Mouse (Mus musculus): ENCODE measurements around the gene Kmt2c. TPM values are rescaled to one million over a fixed set of nuclear protein-coding genes. Genes with fewer than 3 reads are reported as not detected.
A peak's percentile ranks its signal among the peaks of the same experiment; 100 is the strongest.
"Not testable (repeated sequence)": the region's sequence is repeated elsewhere in the genome, so short reads cannot be mapped to it uniquely, and the experiment has no call there.

Kmt2c gene
- polyA plus RNA-seq, 1 experiment from 2014 or later: 10.5 TPM

GRCm38 (mm10) chr5:25499423-25500398, 1.1 kb upstream of the Kmt2c start:
- peak; percentile 97 for DNase-seq (ENCODE audit: low spot score)
- WGBS: under 1% methylated on average over 90 of the region's 90 CpGs

GRCm38 (mm10) chr5:25498821-25499422, 339 bp upstream of the Kmt2c start:
- Histone ChIP-seq H3K9me3 (no peaks in the 10 kb centered on the region), H3K27me3 (ENCODE audit: insufficient read depth, poor library complexity, severe bottlenecking) (no peaks in the 10 kb centered on the region), H3K4me1 (peaks cover 7% of the 10 kb centered on the region), H3K36me3 (no peaks in the 10 kb centered on the region), H3K27ac (peak overlapping the region; percentile 96), H3K4me3 (peak overlapping the region; percentile 96)
- WGBS: 3% methylated on average over 61 of the region's 87 CpGs
- DNase-seq (ENCODE audit: low spot score): peak; percentile 93

More at GRCm38 (mm10) chr5:25499423-25500398, 1.1 kb upstream of the Kmt2c start:
- Histone ChIP-seq H3K4me1 (peaks cover 7% of the 10 kb centered on the region), H3K9me3 (no peaks in the 10 kb centered on the region), H3K4me3 (peak overlapping the region; percentile 96), H3K27me3 (ENCODE audit: insufficient read depth, poor library complexity, severe bottlenecking) (no peaks in the 10 kb centered on the region), H3K36me3 (no peaks in the 10 kb centered on the region), H3K27ac (peak overlapping the region; percentile 96)

- H3K9me3 ChIP-seq: no peaks in the 10 kb centered on the region
- peak overlapping the region; percentile 96 for H3K4me3 ChIP-seq
- WGBS: under 1% methylated on average over 77 of the region's 78 CpGs
- H3K4me1 ChIP-seq: peaks cover 7% of the 10 kb centered on the region
- no peaks in the 10 kb centered on the region for H3K27me3 ChIP-seq (ENCODE audit: insufficient read depth, poor library complexity, severe bottlenecking)
- DNase-seq (ENCODE audit: low spot score): peak; percentile 79
- H3K27ac ChIP-seq: peak overlapping the region; percentile 96
- H3K36me3 ChIP-seq: no peaks in the 10 kb centered on the region
Observed at GRCm38 (mm10) chr5:25497720-25498345, 750 bp downstream of the Kmt2c start.

GRCm38 (mm10) chr5:25497369-25497719, 1.2 kb downstream of the Kmt2c start:
- Histone ChIP-seq H3K4me1 (peaks cover 7% of the 10 kb centered on the region), H3K27ac (peak overlapping the region; percentile 96), H3K27me3 (ENCODE audit: insufficient read depth, poor library complexity, severe bottlenecking) (no peaks in the 10 kb centered on the region), H3K4me3 (peak overlapping the region; percentile 96), H3K36me3 (no peaks in the 10 kb centered on the region), H3K9me3 (no peaks in the 10 kb centered on the region)
- DNase-seq (ENCODE audit: low spot score): no peak
- 4% methylated on average over 10 of the region's 10 CpGs for WGBS

GRCm38 (mm10) chr5:25496652-25497051, 1.9 kb downstream of the Kmt2c start:
- no peak overlapping the region for H3K27ac ChIP-seq
- H3K9me3 ChIP-seq: no peaks in the 10 kb centered on the region
- no peak for DNase-seq (ENCODE audit: low spot score)
- peak overlapping the region; percentile 96 for H3K4me3 ChIP-seq
- H3K4me1 ChIP-seq: peaks cover 7% of the 10 kb centered on the region
- H3K36me3 ChIP-seq: no peaks in the 10 kb centered on the region
- H3K27me3 ChIP-seq (ENCODE audit: insufficient read depth, poor library complexity, severe bottlenecking): no peaks in the 10 kb centered on the region
- WGBS: 44% methylated on average over 2 of the region's 2 CpGs

GRCm38 (mm10) chr5:25478863-25479262, 19.7 kb downstream of the Kmt2c start:
- Histone ChIP-seq H3K4me1 (0 out of 2 replicates have a peak, but pooled peaks cover 2% of the 10 kb centered on the region), H3K36me3 (no peaks in the 10 kb centered on the region)
- DNase-seq (ENCODE audit: low spot score): no peak

GRCm38 (mm10) chr5:25475789-25476188, 22.8 kb downstream of the Kmt2c start:
- H3K27ac ChIP-seq: no peak overlapping the region
- 77% methylated on average over 2 of the region's 2 CpGs for WGBS
- no peaks in the 10 kb centered on the region for H3K36me3 ChIP-seq
- H3K4me1 ChIP-seq: peaks cover 5% of the 10 kb centered on the region; the same call in 1 of the 2 replicates
- no peak for DNase-seq (ENCODE audit: low spot score)
- H3K27me3 ChIP-seq (ENCODE audit: insufficient read depth, poor library complexity, severe bottlenecking): no peaks in the 10 kb centered on the region
- no peak overlapping the region for H3K4me3 ChIP-seq
- no peaks in the 10 kb centered on the region for H3K9me3 ChIP-seq

More at GRCm38 (mm10) chr5:25478863-25479262, 19.7 kb downstream of the Kmt2c start:
- no peaks in the 10 kb centered on the region for H3K9me3 ChIP-seq
- no peak overlapping the region for H3K4me3 ChIP-seq
- H3K27me3 ChIP-seq (ENCODE audit: insufficient read depth, poor library complexity, severe bottlenecking): no peaks in the 10 kb centered on the region
- no peak overlapping the region for H3K27ac ChIP-seq

- H3K27me3 ChIP-seq (ENCODE audit: insufficient read depth, poor library complexity, severe bottlenecking): no peaks in the 10 kb centered on the region
- no peaks in the 10 kb centered on the region for H3K9me3 ChIP-seq
- 6% methylated on average over 6 of the region's 6 CpGs for WGBS
- H3K4me1 ChIP-seq: peaks cover 5% of the 10 kb centered on the region; the same call in 1 of the 2 replicates
- no peak for DNase-seq (ENCODE audit: low spot score)
- no peaks in the 10 kb centered on the region for H3K36me3 ChIP-seq
- H3K27ac ChIP-seq: no peak overlapping the region
- peak overlapping the region; percentile 55 for H3K4me3 ChIP-seq
Observed at GRCm38 (mm10) chr5:25472070-25472469, 26.5 kb downstream of the Kmt2c start.

GRCm38 (mm10) chr5:25461956-25462355, 36.6 kb downstream of the Kmt2c start:
- WGBS: 92% methylated on average over 1 of the region's 1 CpGs
- Histone ChIP-seq H3K27me3 (ENCODE audit: insufficient read depth, poor library complexity, severe bottlenecking) (no peaks in the 10 kb centered on the region), H3K27ac (no peak overlapping the region), H3K4me1 (no peaks in the 10 kb centered on the region), H3K4me3 (no peak overlapping the region), H3K9me3 (no peaks in the 10 kb centered on the region), H3K36me3 (no peaks in the 10 kb centered on the region)
- DNase-seq (ENCODE audit: low spot score): no peak

GRCm38 (mm10) chr5:25455432-25455831, 43.2 kb downstream of the Kmt2c start:
- DNase-seq (ENCODE audit: low spot score): not testable (repeated sequence)
- H3K4me1 ChIP-seq: peaks cover 12% of the 10 kb centered on the region; the same call in 1 of the 2 replicates

GRCm38 (mm10) chr5:25452691-25453090, 45.9 kb downstream of the Kmt2c start:
- H3K36me3 ChIP-seq: no peaks in the 10 kb centered on the region
- H3K4me3 ChIP-seq: no peak overlapping the region
- WGBS: 61% methylated on average over 2 of the region's 2 CpGs
- H3K9me3 ChIP-seq: no peaks in the 10 kb centered on the region
- no peaks in the 10 kb centered on the region for H3K27me3 ChIP-seq (ENCODE audit: insufficient read depth, poor library complexity, severe bottlenecking)
- peaks cover 12% of the 10 kb centered on the region; the same call in 1 of the 2 replicates for H3K4me1 ChIP-seq
- no peak for DNase-seq (ENCODE audit: low spot score)
- H3K27ac ChIP-seq: no peak overlapping the region

More at GRCm38 (mm10) chr5:25455432-25455831, 43.2 kb downstream of the Kmt2c start:
- not testable (repeated sequence) for H3K9me3 ChIP-seq; H3K27me3 ChIP-seq (ENCODE audit: insufficient read depth, poor library complexity, severe bottlenecking); H3K4me3 ChIP-seq; H3K36me3 ChIP-seq; H3K27ac ChIP-seq

GRCm38 (mm10) chr5:25437508-25437907, 61.1 kb downstream of the Kmt2c start:
- Histone ChIP-seq H3K27me3 (ENCODE audit: insufficient read depth, poor library complexity, severe bottlenecking) (no peaks in the 10 kb centered on the region), H3K9me3 (no peaks in the 10 kb centered on the region), H3K27ac (no peak overlapping the region), H3K36me3 (no peaks in the 10 kb centered on the region), H3K4me3 (no peak overlapping the region), H3K4me1 (no peaks in the 10 kb centered on the region)
- no peak for DNase-seq (ENCODE audit: low spot score)
- WGBS: 86% methylated on average over 1 of the region's 1 CpGs

GRCm38 (mm10) chr5:25436081-25436480, 62.5 kb downstream of the Kmt2c start:
- no peaks in the 10 kb centered on the region for H3K27me3 ChIP-seq (ENCODE audit: insufficient read depth, poor library complexity, severe bottlenecking)
- no peaks in the 10 kb centered on the region for H3K9me3 ChIP-seq
- WGBS: 39% methylated on average over 3 of the region's 3 CpGs
- peak; percentile 78 for DNase-seq (ENCODE audit: low spot score)
- H3K4me1 ChIP-seq: no peaks in the 10 kb centered on the region
- H3K4me3 ChIP-seq: no peak overlapping the region
- H3K36me3 ChIP-seq: no peaks in the 10 kb centered on the region
- no peak overlapping the region for H3K27ac ChIP-seq
